Mouse (Mus musculus) megakaryocyte, embryonic 14.5 days (primary cell): ENCODE measurements around the gene Fam83g. TPM values are rescaled to one million over a fixed set of nuclear protein-coding genes. Genes with fewer than 3 reads are reported as not detected.

Source experiments
- H3K27me3 ChIP-seq: replicated peaks from 2 replicates; pipeline ENCODE3; 2012; ENCODE audit warnings: inconsistent platforms
- H3K36me3 ChIP-seq: replicated peaks from 2 replicates; pipeline ENCODE3; 2012; ENCODE audit warnings: low read length, inconsistent platforms, mixed read lengths
- H3K4me1 ChIP-seq: 2 replicates; pipeline ENCODE4 v1.6.1; 2012; ENCODE audit warnings: inconsistent platforms
- H3K4me3 ChIP-seq: replicated peaks from 2 replicates; pipeline ENCODE3; 2012; ENCODE audit warnings: moderate library complexity, mild to moderate bottlenecking, inconsistent platforms
- H3K9me3 ChIP-seq: 2 replicates; pipeline ENCODE4 v1.6.1; 2012; ENCODE audit warnings: inconsistent platforms
- FLI1 ChIP-seq: IDR thresholded peaks from 2 replicates; pipeline ENCODE4 v1.6.1; 2012; ENCODE audit warnings: low read length, inconsistent platforms, mixed read lengths
- GATA1 ChIP-seq: IDR thresholded peaks from 3 replicates; pipeline ENCODE4 v1.6.1; 2012; ENCODE audit warnings: mixed read lengths, low read length, inconsistent platforms, borderline replicate concordance
- polyA plus RNA-seq: library from polyadenylated mRNA; stranded (reverse); fragments of >175 nt; gene quantifications from 2 replicates; pipeline ENCODE4 v1.2.3, GENCODE M21; 2012; ENCODE audit warnings: low replicate concordance; ENCODE audit not compliant: insufficient read depth

Gene Fam83g
- polyA plus RNA-seq, 1 experiment: 5.9 TPM

DNA sequence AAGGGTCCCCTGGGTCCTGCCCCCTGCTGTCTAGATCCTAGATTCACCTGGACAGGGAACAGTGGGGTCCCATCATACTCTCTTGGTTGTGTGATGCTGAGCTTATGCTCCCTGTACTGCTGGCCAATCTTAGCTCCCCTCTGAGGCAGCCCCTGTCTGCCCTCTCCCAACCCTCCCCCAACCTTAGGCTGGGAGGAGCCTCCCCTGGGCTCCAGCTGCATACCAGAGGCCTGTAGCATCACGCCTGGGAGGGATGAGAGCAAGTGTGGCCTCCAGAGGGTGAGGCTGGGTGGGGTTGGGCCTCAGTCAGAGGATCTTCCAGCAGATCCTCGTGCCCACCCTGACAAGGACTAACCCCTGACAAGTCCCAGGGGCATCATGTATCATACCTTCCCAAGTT is 3.7 kb downstream of the Fam83g start:
- Histone ChIP-seq H3K4me1 (peaks cover 73% of the 10 kb centered on the region), H3K9me3 (no peaks in the 10 kb centered on the region), H3K27me3 (peaks cover 83% of the 10 kb centered on the region), H3K4me3 (peak overlapping the region; percentile 93), H3K36me3 (peaks cover 37% of the 10 kb centered on the region)
- TF ChIP-seq FLI1 (no peak), GATA1 (no peak)

DNA sequence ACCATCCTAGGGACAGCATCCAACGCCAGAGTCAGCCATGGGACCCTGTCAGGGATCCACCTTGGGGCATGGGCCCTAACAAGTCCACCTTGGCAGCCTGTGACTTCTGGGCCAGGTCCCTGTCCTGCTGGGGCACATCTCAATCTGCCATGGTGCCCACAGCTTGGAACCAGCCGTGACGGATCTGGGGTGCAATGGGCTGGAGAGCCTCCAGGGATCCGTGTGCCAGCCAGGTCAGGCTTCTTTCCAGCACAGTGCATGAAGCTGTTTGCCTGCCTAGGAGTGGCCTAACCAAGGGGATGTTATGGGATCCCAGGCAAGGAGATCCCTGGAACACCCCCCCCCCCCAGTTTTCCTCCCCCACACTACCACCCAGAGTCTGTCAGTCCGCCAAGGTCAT is 9.1 kb downstream of the Fam83g start:
- Histone ChIP-seq H3K4me3 (no peak overlapping the region), H3K4me1 (peaks cover 35% of the 10 kb centered on the region), H3K27me3 (peaks cover 90% of the 10 kb centered on the region), H3K36me3 (peaks cover 90% of the 10 kb centered on the region), H3K9me3 (no peaks in the 10 kb centered on the region)
- TF ChIP-seq FLI1: no peak
- TF ChIP-seq GATA1: no peak

DNA sequence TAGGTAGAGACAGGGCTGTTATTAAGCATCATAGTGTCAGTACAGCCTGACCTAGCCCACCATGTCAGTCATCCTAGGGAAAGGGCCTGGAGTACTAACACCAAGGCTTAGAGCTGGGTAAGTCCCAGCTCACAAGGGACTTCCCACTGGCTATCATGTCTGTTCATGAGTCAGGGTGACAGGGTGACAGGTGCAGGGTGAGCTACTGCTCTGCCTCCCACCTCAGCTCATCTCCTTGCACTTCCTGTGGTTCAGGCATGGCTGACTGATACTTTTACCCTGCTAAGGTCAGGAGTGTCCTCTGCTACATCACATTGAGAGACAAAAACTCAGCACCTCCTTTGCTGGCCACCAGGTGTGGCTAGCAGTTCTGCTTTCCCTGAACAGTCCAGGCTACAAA is 15.0 kb downstream of the Fam83g start:
- peaks cover 26% of the 10 kb centered on the region for H3K4me1 ChIP-seq

DNA sequence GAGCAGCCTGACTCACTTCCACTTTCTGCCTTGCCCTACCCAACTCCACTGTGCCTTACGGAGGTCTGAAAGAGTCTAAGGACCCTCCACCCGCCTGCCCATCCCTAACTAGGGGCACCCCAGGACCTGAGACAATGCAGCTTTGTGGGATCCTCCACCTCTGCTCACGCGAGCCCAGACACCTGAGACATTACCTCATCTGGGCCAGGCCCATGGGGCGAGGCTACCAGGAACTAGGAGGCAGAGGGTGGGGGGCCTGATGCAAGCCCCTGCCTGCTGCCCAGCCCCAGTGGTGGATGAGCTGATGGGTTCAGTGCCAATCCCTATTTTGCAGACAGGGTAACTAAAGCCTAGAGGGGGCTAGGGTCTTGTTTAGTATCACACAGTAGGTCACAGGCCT is 15.6 kb downstream of the Fam83g start:
- TF ChIP-seq GATA1: no peak
- TF ChIP-seq FLI1: no peak
- Histone ChIP-seq H3K4me3 (no peak overlapping the region), H3K4me1 (peaks cover 24% of the 10 kb centered on the region), H3K9me3 (no peaks in the 10 kb centered on the region), H3K27me3 (peaks cover 93% of the 10 kb centered on the region), H3K36me3 (peaks cover 97% of the 10 kb centered on the region)

More for the DNA sequence above, 15.0 kb downstream of the Fam83g start:
- peaks cover 93% of the 10 kb centered on the region for H3K27me3 ChIP-seq
- peaks cover 97% of the 10 kb centered on the region for H3K36me3 ChIP-seq
- TF ChIP-seq GATA1: no peak
- TF ChIP-seq FLI1: no peak
- H3K9me3 ChIP-seq: no peaks in the 10 kb centered on the region
- H3K4me3 ChIP-seq: no peak overlapping the region

DNA sequence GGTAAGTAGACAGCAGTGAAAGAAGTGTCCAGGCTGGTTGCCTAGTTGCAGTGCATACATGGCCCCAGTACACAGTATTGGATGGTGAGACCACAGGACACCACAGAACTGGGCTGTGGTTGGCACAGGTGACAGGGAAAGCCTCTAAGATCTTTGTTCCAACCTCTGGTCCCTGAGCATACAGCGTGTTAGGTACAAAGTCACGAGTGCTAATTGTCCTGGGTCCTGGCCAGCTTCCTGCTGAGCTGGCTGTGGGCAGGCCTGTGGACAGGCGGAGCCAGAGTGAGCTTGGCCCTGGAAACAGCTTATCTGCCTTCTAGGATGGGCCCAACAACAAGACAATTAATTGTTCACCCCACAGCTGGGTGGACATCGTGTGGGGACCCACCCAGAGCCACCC is 16.0 kb downstream of the Fam83g start:
- peaks cover 93% of the 10 kb centered on the region for H3K27me3 ChIP-seq
- TF ChIP-seq GATA1: no peak
- no peak for TF ChIP-seq FLI1
- peaks cover 20% of the 10 kb centered on the region for H3K4me1 ChIP-seq
- H3K4me3 ChIP-seq: no peak overlapping the region
- H3K36me3 ChIP-seq: peaks cover 97% of the 10 kb centered on the region
- H3K9me3 ChIP-seq: no peaks in the 10 kb centered on the region

DNA sequence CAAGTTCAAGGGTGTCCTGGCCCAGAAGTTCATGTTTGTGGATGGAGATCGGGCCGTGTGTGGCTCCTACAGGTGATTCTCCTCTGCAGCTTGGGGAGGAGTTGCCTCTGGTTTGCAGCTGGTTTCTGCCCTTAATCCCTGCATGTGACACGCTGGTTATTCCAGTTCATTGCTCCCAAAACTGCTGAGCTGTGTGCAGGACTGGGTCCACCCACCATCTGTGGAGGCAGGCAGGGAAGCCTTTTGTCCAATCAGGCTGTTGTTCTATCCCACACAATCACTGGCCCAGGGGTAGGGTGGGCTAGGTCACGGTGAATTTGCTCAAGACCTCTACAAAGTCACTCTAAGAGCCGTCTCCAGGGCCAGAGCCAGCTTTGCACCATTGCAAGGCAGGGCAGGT is 17.8 kb downstream of the Fam83g start:
- H3K9me3 ChIP-seq: no peaks in the 10 kb centered on the region
- TF ChIP-seq FLI1: no peak
- TF ChIP-seq GATA1: no peak
- H3K4me3 ChIP-seq: no peak overlapping the region
- peaks cover 92% of the 10 kb centered on the region for H3K36me3 ChIP-seq
- peaks cover 93% of the 10 kb centered on the region for H3K27me3 ChIP-seq
- H3K4me1 ChIP-seq: peaks cover 35% of the 10 kb centered on the region

DNA sequence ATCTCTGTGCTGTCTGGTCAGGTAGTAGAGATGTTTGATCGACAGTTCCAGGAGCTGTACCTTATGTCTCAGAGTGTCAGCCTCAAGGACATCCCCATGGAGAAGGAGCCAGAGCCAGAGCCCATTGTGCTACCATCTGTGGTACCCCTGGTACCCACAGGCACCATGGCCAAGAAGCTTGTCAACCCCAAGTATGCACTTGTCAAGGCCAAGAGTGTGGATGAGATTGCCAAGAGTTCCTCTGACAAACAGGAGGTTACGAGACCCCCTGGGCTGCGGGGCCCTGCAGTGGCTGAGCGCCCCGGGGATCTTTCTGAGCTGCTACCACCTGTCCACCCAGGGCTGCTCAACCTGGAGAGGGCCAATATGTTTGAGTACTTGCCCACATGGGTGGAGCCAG is 18.6 kb downstream of the Fam83g start:
- Histone ChIP-seq H3K4me3 (no peak overlapping the region), H3K4me1 (peaks cover 41% of the 10 kb centered on the region), H3K36me3 (peaks cover 92% of the 10 kb centered on the region), H3K9me3 (no peaks in the 10 kb centered on the region), H3K27me3 (peaks cover 94% of the 10 kb centered on the region)
- TF ChIP-seq FLI1 (no peak), GATA1 (no peak)

DNA sequence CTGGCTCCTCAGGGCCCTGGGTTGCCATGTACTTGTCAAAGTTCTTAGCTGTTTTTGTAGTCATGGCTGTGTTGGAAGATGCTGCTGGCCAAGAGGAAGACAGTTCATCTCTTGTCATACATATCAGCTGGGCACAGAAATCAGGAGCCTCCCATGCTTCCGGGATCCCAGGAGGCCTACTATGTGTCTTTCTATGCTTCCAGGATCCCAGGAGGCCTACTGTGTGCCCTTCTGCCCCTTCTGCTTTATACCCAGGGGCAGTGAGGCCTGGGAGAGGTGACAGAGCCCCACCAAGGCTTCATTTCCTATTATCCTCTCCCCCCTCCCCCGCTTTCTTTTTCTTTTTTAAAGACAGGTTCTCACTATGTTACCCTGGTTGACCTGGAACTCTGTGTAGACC is 21.7 kb downstream of the Fam83g start:
- no peak overlapping the region for H3K4me3 ChIP-seq
- peaks cover 76% of the 10 kb centered on the region for H3K36me3 ChIP-seq
- TF ChIP-seq FLI1: no peak
- no peak for TF ChIP-seq GATA1
- no peaks in the 10 kb centered on the region for H3K9me3 ChIP-seq
- H3K4me1 ChIP-seq: peaks cover 30% of the 10 kb centered on the region
- peaks cover 96% of the 10 kb centered on the region for H3K27me3 ChIP-seq

DNA sequence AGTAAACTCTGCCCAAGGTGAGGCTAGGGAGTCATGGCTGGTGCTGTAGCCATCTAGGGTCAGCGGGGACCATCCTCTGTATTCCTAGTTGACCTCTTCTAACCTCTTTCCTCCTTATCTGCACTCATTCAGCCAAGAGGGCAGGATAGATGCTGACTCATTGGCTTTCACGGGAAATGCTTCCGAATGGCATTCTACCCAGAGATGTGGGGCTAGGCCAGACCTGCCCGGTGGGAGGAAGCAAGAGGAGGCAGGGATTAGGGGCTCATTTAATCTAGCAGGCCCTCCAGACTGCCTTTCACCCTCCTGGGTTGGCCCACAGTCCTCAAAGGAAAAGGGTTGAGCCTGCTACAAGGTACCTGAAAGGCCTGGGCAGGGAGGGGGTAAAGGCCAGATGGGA is 22.3 kb downstream of the Fam83g start:
- H3K36me3 ChIP-seq: peaks cover 70% of the 10 kb centered on the region
- H3K27me3 ChIP-seq: peaks cover 96% of the 10 kb centered on the region
- peaks cover 30% of the 10 kb centered on the region for H3K4me1 ChIP-seq
- no peak overlapping the region for H3K4me3 ChIP-seq
- H3K9me3 ChIP-seq: no peaks in the 10 kb centered on the region
- TF ChIP-seq FLI1 (no peak), GATA1 (no peak)

DNA sequence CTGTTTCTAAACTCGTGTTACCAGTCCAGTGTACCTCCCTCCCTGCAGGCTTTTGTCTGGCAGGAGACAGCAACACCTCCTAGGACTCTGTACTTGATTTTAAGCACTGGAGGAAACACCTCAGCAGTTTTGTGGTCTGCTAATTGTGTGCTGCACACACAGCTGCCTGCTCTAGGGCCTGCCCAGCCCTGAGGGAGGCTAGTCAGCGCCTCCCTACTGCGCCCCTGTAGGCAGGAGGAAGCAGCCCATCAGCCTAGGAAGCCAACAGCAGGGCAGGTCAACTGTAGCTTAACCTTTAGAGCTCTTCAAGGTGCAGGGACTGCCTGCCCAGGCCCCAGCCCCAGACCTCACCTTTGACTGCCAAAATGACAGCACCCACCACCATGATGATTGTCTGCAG is 25.0 kb downstream of the Fam83g start:
- Histone ChIP-seq H3K9me3 (no peaks in the 10 kb centered on the region), H3K36me3 (peaks cover 43% of the 10 kb centered on the region), H3K4me3 (no peak overlapping the region), H3K27me3 (peaks cover 97% of the 10 kb centered on the region), H3K4me1 (peaks cover 35% of the 10 kb centered on the region)
- TF ChIP-seq GATA1 (no peak), FLI1 (no peak)
